Mouse (Mus musculus) lung, postnatal 10 days (tissue): ENCODE results near the gene Gm30191.
"Not testable (repeated sequence)": the region's sequence is repeated elsewhere in the genome, so short reads cannot be mapped to it uniquely, and the experiment has no call there.

Experiments
- DNase-seq: peaks from one replicate; pipeline ENCODE4 v3.0.0; 2021

The Gm30191 gene

DNA sequence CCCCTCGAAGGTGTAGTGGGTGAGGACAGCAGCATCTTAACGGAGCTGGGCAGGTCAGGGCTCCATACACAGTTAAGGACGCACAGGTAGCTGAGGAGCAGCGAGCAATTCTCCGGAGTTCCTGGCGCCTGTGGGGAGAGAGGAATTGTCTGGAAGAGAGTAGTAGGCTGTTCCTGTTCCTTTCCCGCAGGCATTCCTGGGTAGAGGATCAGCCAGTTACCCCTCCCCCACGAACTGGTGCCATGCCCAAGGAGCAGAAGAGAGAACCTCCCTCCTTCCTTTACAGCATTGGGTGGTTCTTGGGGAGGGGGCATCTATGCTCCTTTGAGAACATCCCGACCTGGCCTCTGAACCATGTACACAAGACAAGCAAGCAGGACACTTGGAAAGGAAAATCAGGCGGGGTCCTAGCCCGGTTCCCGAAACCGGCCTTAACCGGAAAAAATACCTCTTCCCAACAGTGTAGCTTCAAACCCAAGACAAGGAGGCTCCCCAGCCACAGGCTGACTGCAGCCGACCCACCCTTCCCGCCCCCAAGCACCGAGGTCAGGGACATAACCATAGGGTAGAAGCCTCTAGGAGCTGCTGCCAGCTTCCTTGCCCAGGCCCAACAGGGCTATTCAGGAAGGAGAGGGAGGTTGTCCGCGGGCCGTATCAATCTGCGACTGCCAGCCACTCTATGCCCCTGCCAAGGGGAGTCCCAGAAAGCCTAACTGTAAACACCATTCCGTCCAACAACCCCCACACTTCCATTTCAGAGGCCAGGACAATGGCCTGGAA is 5.6 kb downstream of the Gm30191 start:
- DNase-seq = peak; percentile 57

DNA sequence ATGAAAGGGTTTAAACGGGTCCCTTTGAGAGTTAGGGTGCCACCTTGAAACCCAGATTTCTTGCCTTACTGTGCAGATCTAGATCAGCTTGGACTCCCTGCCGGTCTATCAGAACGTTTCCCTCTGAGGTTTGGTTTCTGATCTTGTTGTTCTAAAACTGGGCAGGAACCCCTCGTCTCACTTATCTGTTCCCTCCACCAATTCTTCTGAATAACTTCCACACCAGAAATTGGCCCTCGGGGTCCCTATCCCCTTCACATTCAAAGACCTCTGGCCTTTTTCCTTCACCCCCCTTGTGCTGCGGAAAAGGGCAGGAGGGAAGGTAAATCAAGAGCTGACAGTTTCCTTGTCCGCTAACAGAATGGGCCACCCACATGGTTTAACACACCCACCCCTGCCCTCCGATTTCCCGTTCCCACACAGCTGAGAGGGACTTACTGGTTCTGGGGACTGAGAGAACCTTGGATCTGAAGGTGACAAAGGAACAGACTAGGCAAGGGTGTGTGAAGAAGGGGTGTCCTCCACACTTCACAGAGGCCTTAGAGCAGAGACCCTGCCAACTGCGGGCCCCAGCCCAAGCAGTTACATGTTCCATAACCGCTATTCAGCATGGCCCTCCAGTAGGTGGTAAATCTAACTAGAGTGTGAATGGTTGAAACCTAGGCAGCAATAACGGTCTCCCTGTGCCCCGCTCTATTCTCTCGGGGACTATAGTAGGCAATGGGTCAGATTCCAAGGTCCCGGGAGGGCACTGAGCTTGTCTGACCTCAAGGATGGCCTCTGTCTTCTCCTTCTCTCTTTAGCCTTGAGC is 6.4 kb downstream of the Gm30191 start:
- DNase-seq = no peak

DNA sequence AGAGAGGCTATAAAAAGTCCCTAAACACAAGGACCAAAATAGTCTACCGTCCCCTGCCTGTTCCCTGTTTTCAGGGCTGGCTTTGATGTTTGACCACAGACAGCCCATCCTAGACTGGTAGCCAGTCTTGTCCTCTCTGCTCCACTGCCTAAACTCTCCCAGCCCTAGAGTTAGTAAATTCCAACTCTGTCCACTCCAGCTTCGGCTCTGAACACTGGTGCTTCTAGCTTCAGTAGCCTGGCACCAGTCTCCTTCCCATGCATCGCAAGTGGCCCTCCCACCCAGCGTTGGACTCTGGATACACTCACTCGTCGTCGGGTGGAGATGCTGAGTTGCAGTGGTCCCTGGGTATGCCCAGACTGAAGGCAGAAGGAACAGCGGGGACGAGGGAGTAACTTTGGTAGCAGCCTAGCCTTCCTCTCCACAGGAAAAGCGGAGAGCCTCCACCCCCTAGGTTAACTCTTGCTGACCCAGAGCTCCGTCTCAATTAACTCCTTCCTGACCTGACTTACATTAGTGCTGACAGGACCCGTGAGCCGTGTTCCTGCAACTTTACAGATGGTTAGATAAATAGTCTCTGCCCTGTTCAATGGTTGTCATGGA is 7.1 kb downstream of the Gm30191 start, which contains the start of gene Grrp1:
Gene Grrp1, minus strand, starts transcription at position 385 of the 603 bp plus-strand sequence.
- peak; percentile 58 for DNase-seq

DNA sequence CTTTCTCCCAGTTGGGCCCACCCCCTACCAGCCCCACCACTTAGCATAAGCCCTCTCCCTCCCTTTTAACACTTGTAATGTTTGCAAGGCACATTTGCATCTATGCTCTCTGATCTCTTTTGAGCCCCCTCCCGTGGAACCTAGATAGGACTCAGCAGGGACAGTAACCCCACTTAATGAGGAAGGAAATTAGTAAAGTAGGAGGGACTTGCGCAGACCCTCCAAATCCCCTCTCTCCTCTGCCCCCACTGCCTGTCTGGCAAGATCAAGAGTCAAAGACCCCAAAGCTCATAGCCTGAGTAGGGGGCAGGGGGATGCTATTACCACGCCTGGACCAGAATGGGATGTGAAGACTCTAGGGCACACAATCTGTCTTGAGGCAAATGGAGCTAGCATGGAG is 8.1 kb downstream of the Gm30191 start:
- no peak for DNase-seq

- peak; percentile 66 for DNase-seq
Measured at GRCm38 (mm10) chr4:134255854-134256253, 9.1 kb downstream of the Gm30191 start.

DNA sequence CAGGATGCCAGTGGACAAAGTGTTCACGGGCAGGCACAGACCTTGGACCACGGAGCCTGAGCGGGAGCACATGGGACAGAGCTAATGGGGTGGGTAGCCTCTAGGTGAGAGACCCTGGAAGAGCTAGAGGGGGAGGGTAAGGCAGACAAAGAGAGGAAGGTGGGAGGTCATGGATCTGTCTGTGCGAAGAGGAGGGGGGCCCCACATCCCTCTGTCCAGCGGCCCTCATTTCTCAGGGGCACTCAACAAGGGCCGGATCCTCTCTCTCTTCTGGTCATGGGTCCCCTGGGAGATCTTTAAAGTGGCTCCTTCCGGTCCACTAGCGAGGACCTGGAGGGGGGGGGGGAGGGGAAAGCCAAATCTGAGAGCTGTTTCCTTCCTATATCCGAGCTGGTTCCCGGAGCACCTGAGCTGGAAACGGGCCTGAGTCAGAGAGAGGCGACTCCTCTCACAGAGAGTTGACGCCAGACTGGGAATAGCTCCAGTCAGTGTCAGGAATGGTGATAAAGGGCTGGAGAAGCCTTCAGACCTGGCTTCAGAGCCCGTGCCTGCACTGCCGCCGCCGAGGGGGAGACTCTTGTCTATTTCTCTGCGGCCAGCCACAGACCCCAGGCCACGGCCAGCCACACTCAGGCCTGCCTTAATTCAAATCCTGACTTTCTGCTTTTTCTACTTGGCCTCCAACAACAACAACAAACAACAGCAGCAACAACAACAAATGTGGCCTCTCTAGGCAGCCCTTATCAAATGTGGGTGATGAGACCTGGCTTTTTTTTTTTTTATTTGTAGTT is 9.9 kb downstream of the Gm30191 start:
- DNase-seq = no peak

DNA sequence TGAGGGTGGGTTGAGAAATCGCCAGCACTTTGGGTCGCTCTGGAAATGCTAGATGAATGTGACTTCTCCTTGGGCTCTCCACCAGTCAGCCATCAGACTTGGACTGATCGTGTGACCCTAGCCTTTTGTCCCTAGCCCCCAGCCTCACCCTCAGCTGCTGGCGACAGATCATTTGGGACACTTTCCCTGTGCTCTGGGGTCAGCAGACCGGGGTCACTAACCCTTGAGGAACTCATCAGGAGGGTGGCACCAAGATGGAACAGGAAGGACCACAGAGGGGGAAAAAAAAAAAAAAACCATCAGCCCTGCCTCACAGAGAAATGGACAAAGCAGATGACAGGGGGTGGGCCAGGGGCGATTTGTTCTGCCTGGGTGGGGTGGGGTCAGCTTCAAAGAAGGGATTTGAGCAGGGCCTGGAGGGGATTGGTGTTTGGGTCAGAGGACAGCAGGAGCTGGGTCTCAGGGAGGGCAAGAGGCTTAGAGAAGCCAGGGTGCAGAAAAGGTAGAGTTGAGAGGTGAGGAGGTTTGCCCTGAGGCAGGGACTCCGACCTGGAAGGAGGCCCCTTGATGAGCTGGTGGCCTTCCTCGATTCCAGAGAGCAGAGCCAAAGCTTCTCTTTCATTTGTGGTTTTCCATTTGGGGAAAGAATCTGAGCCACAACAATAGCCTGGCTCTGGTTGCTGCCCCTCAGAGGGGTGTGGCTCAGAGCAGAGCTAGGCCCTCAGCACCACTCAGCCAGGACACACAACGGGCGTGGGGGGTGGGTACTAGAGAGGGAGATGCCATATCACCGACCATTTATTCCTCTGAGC is 10.7 kb downstream of the Gm30191 start:
- no peak for DNase-seq

GRCm38 (mm10) chr4:134258354-134258753 is 11.6 kb downstream of the Gm30191 start:
- DNase-seq = peak; percentile 50

- peak; percentile 83 for DNase-seq
Measured at GRCm38 (mm10) chr4:134263191-134263590, 16.5 kb downstream of the Gm30191 start.

DNA sequence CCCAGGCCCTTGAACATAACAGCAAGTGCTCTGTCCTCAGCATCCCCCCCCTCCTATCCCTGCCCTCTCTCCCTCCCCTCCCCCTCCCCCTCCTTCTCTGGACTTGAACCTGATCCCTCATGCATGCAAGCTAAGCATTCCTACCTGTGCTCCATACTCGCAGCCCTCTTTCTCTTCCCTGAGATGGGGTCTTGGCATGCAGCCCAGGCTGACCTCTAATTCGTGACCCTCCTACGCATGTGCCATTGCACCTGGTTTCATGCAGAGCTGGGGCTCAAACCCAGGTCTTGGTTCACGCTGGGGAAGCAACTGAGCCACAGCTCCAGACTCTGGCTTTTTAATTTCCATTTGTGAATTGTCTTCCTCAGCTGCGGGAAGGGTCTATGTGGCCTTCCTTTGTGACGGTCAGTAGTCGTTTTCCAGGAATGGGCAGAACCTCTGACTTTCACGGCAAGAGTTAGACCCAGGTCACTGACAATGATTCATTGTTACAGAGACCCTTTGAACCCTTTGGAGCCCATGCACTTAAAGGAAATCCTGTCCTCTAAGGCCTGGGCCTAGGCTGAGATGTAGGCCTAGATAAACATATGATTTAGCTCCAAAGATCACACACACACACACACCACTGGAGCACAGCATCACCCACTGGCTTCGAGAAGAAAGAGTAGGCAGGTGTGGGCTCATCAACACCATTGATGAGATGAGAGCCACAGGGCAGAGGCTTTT is 19.3 kb downstream of the Gm30191 start:
- no peak for DNase-seq

DNA sequence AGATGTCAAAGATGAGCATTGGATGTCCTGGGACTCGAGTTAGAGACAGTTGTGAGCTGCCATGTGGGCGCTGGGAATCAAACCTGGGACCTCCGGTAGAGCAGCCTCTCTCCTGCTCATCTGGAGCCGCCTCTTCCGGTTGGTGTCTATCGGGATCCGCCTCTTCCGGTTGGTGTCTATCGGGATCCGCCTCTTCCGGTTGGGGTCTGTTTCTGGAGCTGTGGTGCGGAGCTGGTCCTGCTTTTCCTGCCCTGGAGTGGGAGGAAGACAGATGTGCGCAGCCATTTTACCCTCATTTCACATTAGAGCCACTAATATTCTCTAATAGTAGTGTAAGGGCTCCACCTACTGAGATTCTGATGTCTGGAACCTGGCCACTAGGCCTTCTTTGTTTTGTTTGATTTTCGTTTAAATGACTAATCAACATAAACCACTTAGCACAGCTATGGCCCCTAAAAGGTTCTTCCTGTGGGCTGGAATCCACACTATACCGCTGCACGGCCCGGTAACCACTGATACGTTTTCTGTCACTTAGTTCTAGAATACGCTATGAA is 21.4 kb downstream of the Gm30191 start:
- DNase-seq = peak; percentile 39

GRCm38 (mm10) chr4:134269622-134270021 is 22.9 kb downstream of the Gm30191 start:
- not testable (repeated sequence) for DNase-seq

DNA sequence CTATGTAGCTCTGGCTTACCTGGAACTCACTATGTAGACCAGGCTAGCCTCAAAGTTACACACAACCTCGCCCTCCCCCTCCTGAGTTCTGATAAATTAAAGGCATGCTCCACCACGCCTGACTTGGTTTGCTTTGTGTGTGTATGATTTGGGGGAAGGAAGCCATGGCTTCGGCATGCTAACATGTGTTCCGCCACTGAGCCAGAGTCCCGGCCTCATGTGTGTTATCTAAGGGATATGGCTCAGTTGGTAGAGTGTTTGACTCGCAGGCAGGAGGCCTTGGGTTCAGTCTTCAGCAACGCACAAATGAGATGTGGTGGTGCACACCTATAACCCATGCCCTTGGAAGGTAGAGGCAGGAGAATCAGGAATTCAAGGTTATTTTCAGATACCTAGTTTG is 25.2 kb downstream of the Gm30191 start:
- DNase-seq = no peak

- DNase-seq = no peak
Measured at GRCm38 (mm10) chr4:134272731-134273416, 26.1 kb downstream of the Gm30191 start.

GRCm38 (mm10) chr4:134273417-134274345 is 26.9 kb downstream of the Gm30191 start:
- no peak for DNase-seq

DNA sequence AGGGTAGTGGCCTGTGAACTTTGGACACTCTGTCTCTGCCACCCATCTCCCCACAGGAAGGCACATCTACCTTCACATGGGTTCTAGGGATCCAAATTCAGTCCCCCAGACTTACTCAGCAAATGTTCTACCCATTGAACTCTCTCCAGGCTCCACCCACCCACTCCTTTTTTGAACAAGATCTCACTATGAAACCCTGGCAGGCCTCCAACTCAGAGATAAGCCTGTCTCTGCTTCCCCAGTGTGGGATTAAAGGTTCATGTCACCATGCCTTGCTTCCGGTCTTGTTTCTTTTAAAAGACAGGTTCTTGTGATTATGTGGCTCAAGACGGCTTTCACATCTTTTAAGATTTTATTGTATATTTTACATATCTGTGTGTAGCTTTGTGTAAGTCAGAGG is 38.2 kb downstream of the Gm30191 start:
- DNase-seq = no peak

GRCm38 (mm10) chr4:134286226-134287167 is 39.8 kb downstream of the Gm30191 start:
- DNase-seq = peak; percentile 25

GRCm38 (mm10) chr4:134287168-134287564 is 40.4 kb downstream of the Gm30191 start:
- peak; percentile 96 for DNase-seq
